Mouse (Mus musculus) ES-Bruce4 (cell line): ENCODE measurements around the gene Tle3.

Experiments used
- EP300 ChIP-seq: IDR thresholded peaks from 2 replicates; pipeline ENCODE4 v1.6.1; 2011; ENCODE audit warnings: low read depth, low read length; ENCODE audit not compliant: insufficient read depth
- POLR2A ChIP-seq: IDR thresholded peaks from one replicate; pipeline ENCODE4 v1.8.1; 2011; ENCODE audit warnings: low read length; ENCODE audit not compliant: insufficient read depth

DNA sequence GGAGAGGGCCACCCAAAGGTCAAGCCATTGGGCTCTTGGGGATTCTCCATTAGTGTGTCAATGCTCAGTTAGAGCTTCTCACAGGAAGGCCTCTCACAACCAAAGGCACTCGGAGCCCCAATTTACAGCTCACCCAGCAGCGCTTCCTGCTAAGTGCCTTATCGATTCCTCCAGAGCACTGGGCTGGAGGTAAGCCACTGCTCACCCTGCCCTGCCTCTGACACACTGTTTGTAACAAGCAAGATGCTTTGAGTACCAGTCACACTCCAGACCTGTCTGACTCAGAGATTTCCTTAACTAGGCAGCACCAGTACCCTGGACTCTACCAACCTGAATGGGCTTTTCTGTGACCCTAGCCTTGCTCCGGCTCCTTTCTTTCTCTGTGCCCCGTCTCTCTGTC is 44.0 kb upstream of the Tle3 start:
- TF ChIP-seq POLR2A, result no peak
- TF ChIP-seq EP300, result no peak
